Mouse (Mus musculus): ENCODE measurements at regions not wholly inside any gene's neighbourhood (a gene's known extent, or its start where the extent isn't known, plus 50 kb on each side); places are given as distances from the start of the nearest gene placed in this dataset.

DNA sequence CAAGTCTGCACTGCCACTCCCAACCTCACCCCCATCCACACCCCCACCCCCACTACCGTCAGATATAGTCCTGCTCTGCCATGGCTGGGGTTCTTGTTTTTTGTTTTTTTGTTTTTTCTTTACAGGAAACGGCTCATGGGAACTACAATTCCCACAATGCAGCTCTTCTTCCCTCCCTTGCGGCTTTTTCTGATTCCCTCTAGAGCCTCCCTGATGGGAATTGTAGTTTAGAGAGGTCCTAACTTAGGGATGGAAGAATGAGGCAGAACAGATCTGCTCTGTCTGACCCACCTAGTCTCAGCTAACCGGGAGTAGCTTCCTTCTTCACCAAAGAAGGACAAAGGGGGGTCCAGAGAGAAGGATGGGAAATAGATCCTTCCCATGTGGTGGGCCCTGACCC lies 98.7 kb upstream of the Mvb12b start:
- ATAC-seq (ENCODE audit: poor library complexity, severe bottlenecking): no peak

DNA sequence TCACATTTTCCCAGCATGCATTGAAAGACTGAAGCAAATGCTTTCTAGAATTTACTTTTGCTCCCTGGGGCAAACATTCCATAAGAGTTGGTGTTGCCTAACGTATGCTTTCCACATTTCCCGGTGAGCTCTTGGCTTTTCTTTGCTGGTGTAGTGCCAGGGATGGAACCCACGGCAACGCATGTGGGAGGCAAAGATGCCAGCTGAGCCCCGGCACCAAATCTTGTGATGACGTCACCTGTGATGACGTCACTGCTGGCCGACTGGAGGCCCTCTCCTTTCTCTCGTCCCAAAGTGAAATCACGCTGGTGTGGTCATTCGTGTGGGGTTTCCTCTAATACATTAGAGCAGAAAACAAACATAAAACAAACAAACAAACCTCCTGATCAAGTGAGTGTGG lies 97.6 kb upstream of the Mvb12b start:
- no peak for ATAC-seq (ENCODE audit: poor library complexity, severe bottlenecking)

GRCm38 (mm10) chr2:33983112-33983748 lies 95.5 kb upstream of the Mvb12b start:
- ATAC-seq (ENCODE audit: poor library complexity, severe bottlenecking): no peak

DNA sequence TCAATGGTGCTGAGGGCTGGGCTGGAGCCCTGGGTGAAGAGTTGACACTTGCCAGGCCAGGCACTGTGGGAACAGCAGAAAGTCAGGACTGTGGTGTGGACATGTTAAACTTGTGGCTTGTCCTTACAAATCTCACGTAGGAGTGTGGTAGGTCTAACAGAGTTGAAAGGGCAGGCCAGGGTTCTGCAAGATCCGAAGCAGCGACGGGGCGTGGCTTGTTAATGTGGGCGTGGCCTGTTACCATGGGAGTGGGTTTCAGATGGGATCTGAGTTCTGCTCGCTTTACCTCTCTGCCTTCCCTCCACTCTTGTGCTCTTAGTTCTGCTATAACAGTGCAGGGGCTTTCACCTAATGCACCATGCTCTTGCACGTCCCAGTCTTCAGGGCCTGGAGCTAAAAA lies 94.2 kb upstream of the Mvb12b start:
- no peak for ATAC-seq (ENCODE audit: poor library complexity, severe bottlenecking)

DNA sequence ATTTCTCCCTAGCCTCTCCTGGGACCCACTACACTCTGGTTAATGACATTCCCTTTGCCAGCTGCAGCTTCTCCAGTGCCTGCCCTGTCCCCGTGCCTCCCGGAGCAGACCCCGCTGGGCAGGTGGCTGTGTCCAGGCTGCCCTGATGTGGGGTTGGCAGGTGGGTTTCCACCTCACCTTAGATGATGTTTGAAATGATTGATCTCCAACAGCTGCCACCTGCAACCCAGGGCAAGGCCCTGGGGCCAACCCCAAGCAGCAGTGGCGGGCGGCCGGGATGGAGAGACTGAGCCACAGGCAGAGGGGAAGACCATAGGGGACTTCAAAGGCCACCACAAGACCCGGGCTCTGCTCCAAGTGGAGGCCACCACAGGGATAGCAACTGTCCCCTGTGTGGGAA lies 93.6 kb upstream of the Mvb12b start:
- ATAC-seq (ENCODE audit: poor library complexity, severe bottlenecking): no peak

GRCm38 (mm10) chr2:33980884-33981283 lies 93.1 kb upstream of the Mvb12b start:
- no peak for ATAC-seq (ENCODE audit: poor library complexity, severe bottlenecking)

DNA sequence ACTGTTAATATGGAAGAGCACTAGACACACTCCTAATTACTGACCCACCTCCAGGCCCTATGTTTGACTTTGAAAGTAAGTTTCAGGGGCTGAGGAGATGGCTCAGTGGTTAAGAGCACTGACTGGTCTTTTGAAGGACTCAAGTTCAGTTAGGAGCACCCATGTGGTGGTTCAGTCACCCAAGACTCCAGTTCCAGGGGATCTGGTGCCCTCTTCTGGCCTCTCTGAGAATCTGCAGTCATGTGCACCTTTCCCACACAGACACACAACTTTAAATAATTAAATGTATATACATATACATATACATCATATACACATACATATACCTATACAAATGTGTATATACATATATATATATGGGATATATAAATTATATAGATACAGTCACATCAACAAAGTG lies 91.5 kb upstream of the Mvb12b start:
- no peak for ATAC-seq (ENCODE audit: poor library complexity, severe bottlenecking)

- no peak for ATAC-seq (ENCODE audit: poor library complexity, severe bottlenecking)
Measured at GRCm38 (mm10) chr2:33978550-33978949, 90.8 kb upstream of the Mvb12b start.

GRCm38 (mm10) chr2:33977576-33978352 lies 90.0 kb upstream of the Mvb12b start:
- no peak for ATAC-seq (ENCODE audit: poor library complexity, severe bottlenecking)

DNA sequence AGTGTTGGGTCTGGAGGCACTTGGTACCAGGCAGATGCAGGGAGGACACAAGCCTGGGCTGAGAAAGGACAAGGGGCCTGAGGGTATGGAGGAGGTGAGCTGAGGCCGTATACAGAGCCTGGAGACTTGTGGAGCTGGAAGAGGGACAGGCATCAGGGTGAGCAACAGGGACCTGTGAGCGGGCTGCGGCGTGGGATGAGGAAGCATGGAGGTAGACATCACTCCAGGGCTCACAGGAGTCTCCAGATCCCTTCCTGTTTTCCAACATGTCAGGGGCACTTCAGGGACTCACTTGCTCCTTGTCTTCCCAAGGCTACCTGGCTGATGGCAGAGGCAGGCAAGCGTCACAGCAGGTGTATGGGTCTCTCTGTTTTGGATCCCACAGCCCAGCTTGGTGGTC lies 89.4 kb upstream of the Mvb12b start:
- no peak for ATAC-seq (ENCODE audit: poor library complexity, severe bottlenecking)

DNA sequence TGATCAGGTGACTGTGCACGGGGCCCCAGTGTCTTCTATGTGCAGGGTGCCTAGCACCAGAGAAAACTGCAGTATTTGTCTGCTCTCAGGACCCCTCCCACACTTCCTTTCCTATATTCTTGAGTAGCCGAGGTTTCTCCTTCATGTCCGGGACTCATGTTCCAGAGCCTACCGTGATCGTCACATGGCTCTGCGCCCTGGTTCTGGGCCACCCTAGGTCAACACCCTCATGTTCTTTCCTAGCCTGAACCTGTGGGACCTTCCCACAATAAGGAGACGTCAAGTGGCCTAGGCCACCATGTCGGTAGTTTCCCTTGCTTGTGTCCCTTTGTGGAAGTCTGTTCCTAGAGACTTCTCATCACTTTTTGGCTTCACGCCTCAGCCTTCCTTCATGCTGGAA lies 88.4 kb upstream of the Mvb12b start:
- ATAC-seq (ENCODE audit: poor library complexity, severe bottlenecking): no peak

GRCm38 (mm10) chr2:33975423-33976127 lies 87.8 kb upstream of the Mvb12b start:
- ATAC-seq (ENCODE audit: poor library complexity, severe bottlenecking): no peak

GRCm38 (mm10) chr2:33974737-33975422 lies 87.1 kb upstream of the Mvb12b start:
- no peak for ATAC-seq (ENCODE audit: poor library complexity, severe bottlenecking)

DNA sequence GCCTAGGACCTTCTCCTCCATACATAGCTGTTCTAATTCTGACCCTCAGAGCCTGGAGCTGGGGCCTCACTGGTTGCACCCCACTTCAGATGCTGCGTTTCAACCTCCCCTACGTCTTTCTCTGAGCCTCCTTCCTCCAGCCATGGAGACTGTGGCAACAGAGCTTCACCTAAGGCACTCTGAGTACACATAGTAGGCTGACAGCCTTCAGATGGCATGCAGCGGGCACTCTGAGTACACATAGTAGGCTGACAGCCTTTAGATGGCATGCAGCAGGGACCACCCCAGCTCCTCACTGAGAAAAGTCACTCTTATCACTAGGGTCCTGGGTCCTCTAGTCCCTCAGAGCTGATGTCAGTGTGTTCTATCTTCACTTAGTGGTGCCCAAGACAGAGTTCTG lies 86.3 kb upstream of the Mvb12b start:
- ATAC-seq (ENCODE audit: poor library complexity, severe bottlenecking): no peak

- ATAC-seq (ENCODE audit: poor library complexity, severe bottlenecking): peak; percentile 94
Measured at GRCm38 (mm10) chr2:33973213-33973834, 85.6 kb upstream of the Mvb12b start.

GRCm38 (mm10) chr2:33966984-33967421 lies 79.3 kb upstream of the Mvb12b start:
- ATAC-seq (ENCODE audit: poor library complexity, severe bottlenecking): no peak

DNA sequence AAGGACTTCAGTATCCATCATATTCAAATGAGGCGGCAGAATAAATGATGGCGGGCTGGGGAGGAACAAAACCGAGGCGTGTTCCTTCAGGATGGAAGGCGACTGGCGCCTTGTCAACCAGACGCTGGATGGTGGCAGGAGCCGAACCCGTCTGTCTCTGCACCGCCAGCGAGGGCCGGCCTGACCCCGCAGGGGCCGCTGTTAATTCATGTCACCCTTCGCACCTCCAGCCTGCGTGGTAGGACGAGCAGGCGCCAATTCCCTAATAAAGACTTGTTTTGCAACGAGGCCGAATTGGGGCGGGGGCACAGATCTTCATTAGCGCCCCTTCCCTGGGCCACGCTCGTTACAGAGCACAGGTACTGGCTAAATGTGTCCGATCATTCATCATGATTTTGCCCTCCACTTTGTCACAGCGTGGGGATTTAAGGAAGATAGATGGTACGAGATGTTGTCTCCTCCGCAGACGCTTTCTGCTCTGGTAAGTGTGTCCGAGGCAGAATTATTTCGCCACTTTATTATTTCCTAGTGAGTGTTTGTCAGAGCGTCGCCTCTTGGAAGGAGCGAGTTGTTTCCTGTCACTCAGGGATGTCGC lies 78.7 kb upstream of the Mvb12b start:
- no peak for ATAC-seq (ENCODE audit: poor library complexity, severe bottlenecking)

- ATAC-seq (ENCODE audit: poor library complexity, severe bottlenecking): no peak
Measured at GRCm38 (mm10) chr2:33964096-33964495, 76.3 kb upstream of the Mvb12b start.

DNA sequence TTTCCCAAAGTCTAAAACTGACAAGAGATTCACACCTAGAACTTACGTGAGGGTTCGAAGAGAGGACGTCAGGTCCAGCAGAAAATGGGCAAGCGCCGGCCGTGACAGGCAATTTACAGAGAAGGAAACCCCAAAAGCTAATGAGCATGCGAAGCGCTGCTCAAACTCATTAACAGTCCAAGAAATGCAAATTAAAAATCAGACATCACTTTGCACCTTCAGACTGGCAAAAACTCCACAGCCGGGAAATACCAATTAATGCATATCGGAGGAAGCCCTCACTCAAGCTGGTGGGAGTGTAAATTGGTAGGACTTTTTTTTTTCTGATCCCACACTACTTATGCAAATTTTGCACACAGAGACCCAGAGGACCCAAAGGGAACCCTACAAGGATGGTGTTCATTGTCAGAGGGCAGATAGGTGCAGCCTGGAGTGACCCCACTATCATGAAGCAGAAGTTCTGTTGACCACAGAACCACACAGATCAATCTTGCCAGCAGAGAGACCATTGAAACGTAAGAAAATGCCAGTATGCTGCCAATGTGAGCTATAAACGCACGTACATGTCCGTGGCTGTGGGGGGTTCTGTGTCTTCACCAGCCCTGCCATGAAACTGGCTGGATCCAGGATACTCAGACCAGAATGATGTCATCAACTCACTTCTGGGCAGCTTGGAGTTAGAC lies 74.8 kb upstream of the Mvb12b start:
- no peak for ATAC-seq (ENCODE audit: poor library complexity, severe bottlenecking)

DNA sequence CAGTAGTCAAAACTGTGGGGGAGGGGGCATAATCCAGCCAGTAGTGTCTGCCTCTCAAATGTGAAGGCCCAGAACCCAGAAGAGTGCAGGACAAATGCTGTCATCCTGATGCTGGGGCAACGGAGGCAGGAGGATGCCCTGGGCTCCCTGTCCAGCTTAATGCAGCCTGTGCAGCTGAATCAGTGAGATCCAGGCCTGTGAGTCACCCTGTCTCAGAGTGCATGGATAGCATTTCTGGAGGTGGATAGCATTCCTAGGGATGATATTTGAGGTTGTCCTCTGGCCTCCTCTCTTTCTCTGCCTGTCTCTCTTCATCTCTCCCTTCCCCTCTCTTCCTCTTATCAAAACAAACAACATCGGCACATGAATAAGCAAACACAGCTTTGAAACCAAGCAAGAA lies 73.8 kb upstream of the Mvb12b start:
- ATAC-seq (ENCODE audit: poor library complexity, severe bottlenecking): no peak

Data from megakaryocyte, adult 5-6 weeks (primary cell).